Mouse (Mus musculus): ENCODE results near the gene Mrps24.

Mrps24 gene

DNA sequence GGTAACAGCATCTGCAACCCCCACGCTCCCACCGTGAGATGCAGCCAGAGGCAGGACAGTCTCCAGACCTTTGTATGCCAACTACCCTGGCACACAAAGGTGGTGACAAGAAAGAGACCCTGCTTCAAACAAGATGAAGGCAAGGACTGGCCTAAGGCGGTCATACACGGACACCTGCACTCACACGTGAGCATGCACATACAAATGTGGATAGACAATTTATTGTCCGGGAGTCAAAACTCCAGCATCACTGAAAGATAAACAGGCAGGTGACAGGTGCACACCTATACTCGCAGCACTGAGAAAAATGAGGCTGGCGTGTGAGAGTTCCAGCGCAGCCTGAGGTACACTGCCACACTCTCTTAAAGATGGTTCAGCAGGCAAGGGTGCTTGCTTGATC, 9.5 kb downstream of the Mrps24 start:
- DNase-seq, result no peak

DNA sequence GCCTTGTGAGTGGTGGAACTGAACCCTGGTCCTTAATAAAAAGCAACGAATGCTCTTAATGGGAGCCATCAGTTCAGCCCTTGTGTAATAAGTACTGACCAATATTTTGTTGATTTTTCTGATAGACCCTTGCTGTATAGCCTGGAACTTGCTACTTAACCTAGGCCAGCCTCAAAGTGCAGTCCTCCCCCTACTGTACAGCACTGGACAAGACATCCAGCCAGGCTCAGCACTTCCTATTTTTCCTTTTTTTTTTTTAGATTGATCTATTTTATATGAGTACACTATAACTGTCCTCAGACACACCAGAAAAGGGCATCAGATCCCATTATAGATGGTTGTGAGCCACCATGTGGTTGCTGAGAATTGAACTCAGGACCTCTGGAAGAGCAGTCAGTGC, 12.1 kb downstream of the Mrps24 start:
- no peak for DNase-seq

DNA sequence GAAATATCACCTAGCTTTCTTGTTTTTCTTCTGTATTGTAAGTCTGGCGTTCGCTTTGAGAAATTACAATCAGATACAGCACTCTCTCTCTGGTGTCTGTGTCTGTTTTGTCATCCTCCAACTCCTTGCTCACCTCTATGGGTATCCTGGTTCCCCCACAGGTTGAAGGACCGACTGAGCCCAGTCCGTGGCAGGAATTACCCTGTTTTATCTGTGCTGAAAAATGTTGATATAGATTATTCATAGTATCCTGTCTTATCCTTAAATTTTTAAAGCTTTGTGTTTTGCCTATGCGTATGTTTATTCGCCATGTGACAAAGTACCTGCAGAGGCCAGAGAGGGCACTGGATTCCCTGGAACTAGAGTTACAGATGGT, 12.5 kb downstream of the Mrps24 start:
- no peak for DNase-seq

DNA sequence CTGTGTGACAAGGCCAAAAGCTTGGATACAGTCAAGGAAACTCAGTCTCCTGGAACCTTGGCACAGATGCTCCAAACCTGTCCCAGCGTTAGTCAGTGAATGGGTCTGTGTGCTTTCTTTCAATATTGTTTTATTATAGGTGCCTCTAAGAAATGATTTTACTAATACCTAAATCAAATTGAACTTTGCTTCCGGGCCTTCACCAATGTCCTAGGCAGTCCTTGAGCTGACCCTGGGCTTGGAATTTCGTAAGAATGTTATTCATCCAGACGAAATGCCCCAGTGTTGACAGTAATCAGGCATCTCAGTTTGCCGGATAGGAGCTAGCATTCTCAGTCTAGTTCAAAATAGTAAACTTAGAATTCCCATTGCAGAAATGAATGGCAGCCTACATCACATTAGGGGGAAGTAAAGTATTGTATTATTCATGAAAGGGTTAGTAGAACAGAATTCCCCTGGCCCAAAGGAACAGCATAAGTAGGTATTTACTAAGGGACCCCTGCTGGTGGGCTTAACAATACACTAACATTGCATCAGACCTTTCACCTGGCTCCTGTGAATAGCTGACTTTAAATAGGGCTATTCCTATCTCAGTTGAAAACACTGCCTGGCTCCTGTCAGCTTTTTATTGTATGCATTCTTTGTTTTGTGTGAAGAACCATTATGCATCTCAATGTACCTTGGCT, 13.1 kb downstream of the Mrps24 start:
- no peak for DNase-seq

DNA sequence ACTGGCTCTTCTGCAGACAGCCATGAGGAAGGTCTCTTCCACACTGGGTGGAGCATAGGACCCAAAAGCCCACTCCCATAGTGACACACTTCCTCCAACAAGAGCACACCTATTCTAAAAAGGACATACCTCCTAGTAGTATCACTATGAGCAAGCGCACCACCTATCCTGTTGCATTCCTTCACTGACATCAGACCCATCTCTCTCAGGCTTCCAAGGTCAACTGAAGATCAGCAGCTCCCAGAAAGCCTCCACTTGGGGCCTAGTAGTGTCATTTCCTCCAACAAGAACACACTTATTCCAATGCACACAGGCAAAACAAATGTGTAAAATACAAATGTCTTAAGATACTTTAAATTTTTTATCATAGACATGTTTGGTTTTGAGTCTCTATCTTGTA, 13.7 kb downstream of the Mrps24 start:
- no peak for DNase-seq

DNA sequence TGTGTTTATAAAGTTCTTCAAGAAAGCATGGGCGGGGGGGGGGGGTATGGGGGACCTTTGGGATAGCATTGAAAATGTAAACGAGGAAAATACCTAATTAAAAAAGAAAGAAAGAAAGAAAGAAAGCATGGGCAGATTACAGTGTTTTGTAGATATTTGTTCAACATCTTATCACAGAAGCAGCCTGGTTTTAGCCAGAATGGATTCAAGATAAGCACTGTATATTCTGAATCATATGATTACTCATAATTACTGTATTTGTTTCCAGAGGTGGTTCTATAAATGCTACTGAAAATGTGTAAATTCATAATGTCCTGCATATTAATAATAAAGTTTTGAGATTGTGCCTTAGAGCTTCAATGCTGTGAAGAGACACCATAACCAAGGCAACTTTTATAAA, 14.2 kb downstream of the Mrps24 start:
- DNase-seq, result no peak

DNA sequence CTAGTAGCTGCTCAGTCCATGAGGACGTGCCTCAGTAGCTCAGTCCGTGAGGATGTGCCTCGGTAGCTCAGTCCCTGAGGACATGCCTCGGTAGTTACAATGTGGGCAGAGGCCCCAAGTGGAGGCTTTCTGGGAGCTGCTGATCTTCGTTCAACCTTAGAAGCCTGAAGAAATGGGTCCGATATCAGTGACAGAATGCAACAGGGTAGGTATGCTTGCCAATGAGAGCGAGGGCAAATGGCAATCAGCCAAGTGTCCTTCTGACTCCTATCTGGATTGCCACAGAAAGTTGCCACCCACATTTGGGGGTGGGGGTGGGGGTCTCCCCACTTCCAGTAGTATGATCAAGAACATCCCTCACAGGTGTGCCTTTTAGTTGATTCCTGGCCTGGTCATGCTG, 14.7 kb downstream of the Mrps24 start:
- DNase-seq, result no peak

DNA sequence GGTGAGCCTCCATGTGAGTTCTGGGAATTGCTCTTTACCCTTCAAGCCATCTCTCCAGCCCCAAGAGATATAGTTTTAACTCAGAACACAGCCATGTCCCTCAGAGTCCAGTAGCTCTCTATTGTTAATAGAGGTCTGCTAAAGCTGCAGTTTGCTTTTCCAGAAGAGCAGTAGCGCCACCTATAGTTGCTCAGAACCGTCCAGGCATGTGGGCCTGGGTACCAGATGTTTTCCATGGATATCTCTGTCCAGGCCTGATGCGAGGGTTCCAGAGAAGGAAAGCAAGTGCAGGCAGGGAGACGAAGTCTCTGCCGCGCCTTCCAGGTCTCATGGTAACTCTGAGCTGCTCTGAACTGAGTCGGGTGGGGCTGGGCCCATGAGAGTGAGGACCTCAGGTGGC, 23.7 kb downstream of the Mrps24 start:
- peak in 1 of 2 experiments; percentile 20 for DNase-seq

DNA sequence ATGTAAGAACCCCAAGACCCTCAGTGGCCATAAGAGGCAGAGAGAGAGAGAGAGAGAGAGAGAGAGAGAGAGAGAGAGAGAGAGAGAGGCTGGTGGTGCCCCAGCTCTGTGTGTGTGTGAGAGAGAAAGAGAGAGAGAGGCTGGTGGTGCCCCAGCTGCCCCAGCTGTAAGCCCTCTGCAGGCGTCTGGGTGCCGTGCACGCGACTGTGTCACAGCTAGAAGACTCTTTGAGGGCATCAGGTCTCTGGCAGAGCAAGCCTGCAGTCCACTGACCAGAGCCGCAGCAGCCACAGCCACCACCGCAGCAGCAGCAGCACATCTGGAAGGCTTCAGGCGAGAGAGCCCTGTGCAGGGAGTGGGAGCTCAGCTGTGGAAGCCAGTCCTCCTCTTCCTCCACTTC, 31.2 kb downstream of the Mrps24 start:
- no peak for DNase-seq

DNA sequence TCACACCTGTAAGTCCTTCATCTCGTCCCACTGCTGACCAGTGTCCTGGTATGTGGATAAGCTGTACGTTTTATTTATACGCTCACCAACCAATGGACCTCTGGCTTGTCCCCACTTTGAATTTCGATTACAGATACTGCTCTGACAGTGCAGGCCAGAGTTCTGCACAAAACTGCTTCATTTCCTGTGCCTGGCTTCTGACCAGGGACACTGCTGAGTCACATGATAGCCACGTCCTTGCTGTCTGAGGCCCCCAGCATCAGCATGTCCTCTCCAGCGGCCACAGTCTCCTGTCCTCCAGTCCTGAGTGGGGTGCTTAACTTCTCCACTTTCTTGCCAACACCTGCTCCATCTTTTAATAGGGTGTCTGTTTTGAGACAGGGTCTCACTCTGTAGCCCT, 32.9 kb downstream of the Mrps24 start:
- DNase-seq, result no peak

All from lung, adult 18-20 months (tissue).